Mouse (Mus musculus): ENCODE results near the gene Cramp1l.
A peak's percentile ranks its signal among the peaks of the same experiment; 100 is the strongest.
"Not testable (repeated sequence)": the region's sequence is repeated elsewhere in the genome, so short reads cannot be mapped to it uniquely, and the experiment has no call there.

The Cramp1l gene

DNA sequence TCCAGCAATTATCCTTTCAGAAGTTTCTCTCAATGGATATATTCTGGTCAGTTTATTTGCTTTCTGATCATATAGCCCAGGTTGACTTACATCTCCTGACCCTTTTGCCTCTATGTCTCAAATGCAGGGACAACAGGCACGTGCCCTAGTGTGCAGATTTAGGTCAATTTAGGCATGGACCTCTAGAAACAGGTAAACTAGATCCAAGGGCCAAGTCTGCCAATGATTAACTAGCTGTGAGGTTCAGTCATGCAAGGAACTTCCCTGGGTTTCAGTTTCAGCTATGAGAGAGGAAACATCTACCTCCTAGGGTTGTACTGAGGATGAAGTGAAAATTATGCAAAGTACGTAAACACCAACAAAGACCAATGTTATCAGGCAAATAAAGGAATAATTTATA, 62.3 kb downstream of the Cramp1l start:
- DNase-seq: no peak

DNA sequence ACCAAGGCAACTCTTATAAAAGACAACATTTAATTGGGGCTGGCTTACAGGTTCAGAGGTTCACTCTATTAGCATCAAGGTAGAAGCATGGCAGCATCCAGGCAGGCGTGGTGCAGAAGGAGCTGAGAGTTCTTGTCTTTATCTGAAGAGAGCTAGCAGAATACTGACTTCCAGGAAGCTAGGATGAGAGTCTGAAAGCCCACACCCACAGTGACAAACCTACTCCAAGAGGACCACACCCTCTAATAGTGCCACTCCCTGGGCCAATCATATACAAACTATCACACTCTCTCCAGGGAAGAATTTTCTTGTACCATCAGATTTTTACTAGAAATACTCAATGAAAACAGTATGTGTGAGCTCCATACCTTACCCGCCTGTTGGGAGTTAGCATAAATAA, 64.9 kb downstream of the Cramp1l start:
- DNase-seq: no peak

GRCm38 (mm10) chr17:24948204-24948603, 67.4 kb downstream of the Cramp1l start:
- DNase-seq: no peak

GRCm38 (mm10) chr17:24943589-24943988, 72.0 kb downstream of the Cramp1l start:
- not testable (repeated sequence) for DNase-seq

GRCm38 (mm10) chr17:24943036-24943435, 72.6 kb downstream of the Cramp1l start:
- DNase-seq: peak; percentile 41

GRCm38 (mm10) chr17:24942453-24942852, 73.1 kb downstream of the Cramp1l start:
- peak; percentile 34 for DNase-seq

DNA sequence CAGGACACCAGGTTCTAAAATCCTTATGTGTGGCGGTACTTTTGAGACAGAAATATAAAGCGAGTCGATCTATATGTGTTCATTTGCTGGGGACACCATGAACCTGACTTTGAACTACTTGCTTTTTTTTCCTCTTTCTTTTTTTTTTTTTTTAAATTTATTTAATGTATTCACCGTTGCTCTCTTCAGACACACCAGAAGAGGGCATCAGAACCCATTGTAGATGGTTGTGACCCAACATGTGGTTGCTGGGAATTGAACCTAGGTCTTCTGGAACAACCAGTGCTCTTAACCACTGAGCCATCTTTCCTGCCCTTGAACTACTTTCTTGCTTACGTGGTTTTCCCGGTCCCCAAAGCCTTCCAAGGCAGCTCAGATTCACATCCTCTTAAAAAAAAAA, 78.3 kb downstream of the Cramp1l start:
- no peak for DNase-seq

- peak; percentile 95 for DNase-seq
Observed at GRCm38 (mm10) chr17:24936259-24937237, 79.0 kb downstream of the Cramp1l start, which contains the start of gene Mapk8ip3. Gene Mapk8ip3 (minus strand): TSS chr17:24936977.

DNA sequence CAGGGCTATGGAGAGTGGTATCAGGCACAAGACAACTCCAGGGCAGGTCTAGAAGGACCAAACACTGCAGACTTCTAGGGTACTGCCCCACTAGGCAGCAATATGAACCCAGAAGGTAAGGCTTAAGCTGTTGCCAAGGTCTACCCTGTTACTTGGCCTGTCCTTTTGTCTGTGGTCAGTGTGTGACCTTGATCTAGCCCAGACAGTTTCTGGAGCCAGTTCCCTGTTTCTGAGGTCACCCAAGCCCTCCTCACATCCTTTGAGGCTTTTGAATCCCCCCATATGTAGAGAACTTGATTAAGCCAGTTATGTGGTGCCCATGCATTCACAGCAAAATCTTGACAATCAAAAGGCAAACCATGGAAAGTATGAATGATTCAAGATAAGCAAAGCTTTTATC, 79.9 kb downstream of the Cramp1l start:
- DNase-seq: no peak

DNA sequence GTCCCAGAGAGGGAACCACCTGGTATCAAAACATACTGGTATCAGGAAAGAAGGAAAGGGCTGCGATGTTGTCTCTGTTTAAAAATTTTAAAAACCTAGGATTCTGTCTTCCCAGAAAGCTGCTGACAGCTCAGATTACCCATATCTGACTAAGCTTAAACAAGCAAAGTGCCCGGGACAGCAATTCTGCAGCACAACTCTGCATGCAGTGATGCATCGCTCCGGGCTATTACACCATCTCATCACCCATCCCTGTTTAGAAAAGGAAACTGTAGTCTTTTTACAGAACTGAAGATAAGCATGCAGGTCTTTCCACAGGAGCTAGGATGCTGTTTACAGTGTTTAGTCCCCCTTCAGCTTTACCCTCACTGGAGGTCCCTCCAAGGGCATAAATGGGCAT, 80.7 kb downstream of the Cramp1l start:
- no peak for DNase-seq

GRCm38 (mm10) chr17:24933163-24933562, 82.4 kb downstream of the Cramp1l start:
- DNase-seq: no peak

GRCm38 (mm10) chr17:24932431-24932830, 83.2 kb downstream of the Cramp1l start:
- DNase-seq: no peak

DNA sequence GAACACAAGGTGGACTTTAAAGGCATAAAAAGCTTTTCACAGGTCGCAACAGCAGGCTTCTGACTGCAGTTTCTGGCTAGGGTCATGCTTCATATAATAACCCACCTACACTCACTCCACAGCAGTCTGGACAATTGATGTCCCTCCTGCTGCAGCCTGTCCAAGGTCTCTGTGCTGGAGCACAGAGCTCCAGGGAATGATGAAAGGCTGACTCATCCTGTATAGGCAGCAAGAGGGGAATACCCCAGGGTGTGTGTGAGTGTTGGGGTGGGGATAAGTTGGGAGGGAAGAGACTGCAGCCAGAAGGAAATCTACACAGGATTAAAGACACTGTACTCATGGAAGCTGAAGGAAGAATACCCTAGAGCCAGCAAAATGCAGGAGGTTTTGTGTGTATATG, 86.1 kb downstream of the Cramp1l start:
- DNase-seq: no peak

GRCm38 (mm10) chr17:24923246-24923645, 92.3 kb downstream of the Cramp1l start:
- no peak for DNase-seq

DNA sequence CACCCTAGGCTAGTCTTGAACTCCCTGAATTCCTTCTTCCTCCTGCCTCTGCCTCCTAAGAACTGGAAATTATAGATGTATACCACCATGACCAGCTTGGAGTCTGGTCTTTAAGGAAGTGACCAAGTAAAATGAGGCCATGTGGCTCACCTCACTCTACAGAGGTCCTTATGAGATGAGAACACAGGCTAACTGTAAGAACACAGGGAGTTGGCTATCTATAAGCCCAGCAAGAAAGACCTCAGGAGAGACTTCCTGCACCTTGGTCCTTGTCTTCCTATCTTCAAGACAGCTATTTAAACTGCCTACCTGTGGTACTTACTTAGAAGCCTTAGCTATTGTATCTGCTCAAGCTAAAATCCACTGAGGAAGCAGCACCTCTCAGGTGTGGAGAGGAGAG, 101.6 kb downstream of the Cramp1l start:
- no peak for DNase-seq
